Mouse (Mus musculus): ENCODE data around the gene Atp8a1. TPM values are rescaled to one million over a fixed set of nuclear protein-coding genes. Genes with fewer than 3 reads are reported as not detected.

The Atp8a1 gene
- polyA plus RNA-seq (2017; shearing (Covaris generic)) = 26.3 TPM

DNA sequence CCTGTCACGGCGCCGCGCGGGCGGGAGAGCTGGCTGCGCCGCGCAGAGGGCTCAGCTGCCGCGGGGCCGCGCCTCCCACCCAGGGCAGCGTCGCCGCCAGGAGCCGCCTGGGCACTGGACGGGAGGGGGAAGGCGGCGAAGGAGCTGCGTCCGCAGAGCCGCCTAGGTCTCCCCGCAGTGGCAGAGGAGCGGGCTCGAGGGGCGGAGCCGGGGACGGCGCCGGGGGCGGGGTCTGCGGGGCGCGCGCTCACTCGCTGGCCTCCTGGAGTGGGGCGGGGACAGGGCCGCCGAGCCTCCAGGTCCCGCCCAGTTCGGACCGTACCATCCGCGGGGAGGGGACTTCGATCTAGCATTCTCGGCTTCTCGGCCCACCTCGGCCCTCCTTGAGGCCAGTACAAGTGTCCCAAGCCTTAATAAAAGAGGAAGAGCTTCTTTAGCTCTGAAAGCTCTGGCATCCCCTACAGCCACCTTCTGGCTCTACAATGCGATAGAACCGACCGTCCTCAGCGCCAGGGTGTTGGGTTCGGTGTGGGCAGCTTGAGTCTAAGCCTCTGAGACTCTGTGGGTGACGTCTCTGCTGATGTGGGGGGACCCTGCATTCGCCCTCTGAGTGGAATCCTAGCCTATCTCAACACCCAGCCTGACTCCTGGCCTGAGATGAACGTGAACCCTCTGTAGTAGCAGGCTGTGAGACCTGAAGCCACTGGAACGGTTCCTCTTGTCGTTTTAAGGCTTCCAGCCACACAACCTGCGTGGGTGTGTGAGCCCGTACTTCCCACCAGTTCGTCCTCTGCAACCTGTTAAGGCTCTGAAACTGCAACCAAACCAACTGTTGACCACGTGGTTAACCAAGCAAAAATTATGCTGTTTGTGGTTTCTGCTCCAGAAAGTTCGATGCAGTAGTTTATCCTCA is at the start of gene Atp8a1:
Atp8a1 (minus strand) TSS at position 182 of the 913 bp plus-strand sequence.

DNA sequence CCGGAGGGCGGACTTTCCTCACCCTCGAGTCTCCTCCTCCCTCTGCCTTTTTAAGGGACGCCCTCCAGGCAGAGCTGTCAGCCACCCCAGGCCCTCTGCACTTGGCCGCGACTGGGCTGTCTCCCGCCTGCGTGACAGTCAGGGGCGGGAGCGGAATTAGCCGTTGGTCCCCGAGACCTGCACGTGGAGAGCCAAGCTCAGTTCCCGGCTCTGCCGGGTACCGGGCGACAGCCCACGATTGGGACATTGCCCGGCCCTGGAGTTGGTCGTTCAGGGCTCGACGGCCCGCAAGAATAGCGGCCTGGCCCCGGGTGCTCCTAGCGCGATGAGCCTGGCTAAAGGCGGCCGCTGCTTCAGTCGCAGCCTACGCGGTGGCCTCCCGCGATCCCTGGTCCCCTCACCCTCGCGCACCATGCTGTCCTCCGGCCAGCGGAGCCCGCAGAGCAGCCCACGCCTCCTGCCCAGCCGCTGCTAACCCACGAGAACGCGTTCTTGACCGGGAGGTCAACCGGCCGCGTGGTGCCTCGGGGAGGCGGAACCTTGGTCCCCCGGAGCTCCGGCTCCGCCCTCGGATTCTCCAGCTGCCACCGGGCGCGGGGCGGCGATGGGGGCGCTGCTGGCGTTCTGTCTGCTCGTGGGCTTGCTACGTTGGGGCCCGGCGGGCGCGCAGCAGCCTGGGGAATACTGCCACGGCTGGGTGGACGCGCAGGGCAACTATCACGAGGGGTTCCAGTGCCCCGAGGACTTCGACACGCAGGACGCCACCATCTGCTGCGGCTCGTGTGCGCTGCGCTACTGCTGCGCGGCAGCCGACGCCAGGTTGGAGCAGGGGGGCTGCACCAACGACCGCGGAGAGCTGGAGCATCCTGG is 239.2 kb downstream of the Atp8a1 start, which contains the start of gene Shisa3:
Shisa3 (plus strand) TSS at position 79 of the 870 bp plus-strand sequence.

Other genes with a start within 250 kb of the Atp8a1 start
- 0.14 TPM for gene Shisa3, start 239.6 kb downstream of the Atp8a1 start, polyA plus RNA-seq (2017; shearing (Covaris generic))
- gene Gm5108, start 94.2 kb upstream of the Atp8a1 start, polyA plus RNA-seq (2017; shearing (Covaris generic)) = not detected
- not detected for gene Gm21905, start 99.0 kb upstream of the Atp8a1 start, polyA plus RNA-seq (2017; shearing (Covaris generic))
- gene Grxcr1, start 184.4 kb upstream of the Atp8a1 start, polyA plus RNA-seq (2017; shearing (Covaris generic)) = not detected